Mouse (Mus musculus) forebrain, embryonic 13.5 days (tissue): Measurements from ENCODE around the gene Vinac1. TPM values are rescaled to one million over a fixed set of nuclear protein-coding genes. Genes with fewer than 3 reads are reported as not detected.
"Not testable (repeated sequence)": the region's sequence is repeated elsewhere in the genome, so short reads cannot be mapped to it uniquely, and the experiment has no call there.

Experiments used
- ATAC-seq: fragments of 200-750 bp; cut with Nextera tagmentation; 2 replicates; pipeline ENCODE4 v1.8.0; 2017
- H3K27ac ChIP-seq: fragments of 300-500 bp; sonication (generic); 2 replicates; pipeline ENCODE4 v1.5.1; 2015; ENCODE audit warnings: inconsistent platforms, mild to moderate bottlenecking, moderate library complexity
- H3K27me3 ChIP-seq: fragments of 300-500 bp; sonication (generic); 2 replicates; pipeline ENCODE4 v1.6.1; 2015; ENCODE audit warnings: mild to moderate bottlenecking, inconsistent platforms
- H3K36me3 ChIP-seq: fragments of 300-500 bp; sonication (generic); 2 replicates; pipeline ENCODE4 v1.6.1; 2015; ENCODE audit warnings: mild to moderate bottlenecking, inconsistent platforms; ENCODE audit not compliant: poor library complexity, severe bottlenecking
- H3K4me1 ChIP-seq: fragments of 300-500 bp; sonication (generic); 2 replicates; pipeline ENCODE4 v1.6.1; 2015; ENCODE audit warnings: inconsistent platforms
- H3K4me2 ChIP-seq: fragments of 300-500 bp; sonication (generic); 2 replicates; pipeline ENCODE4 v1.6.1; 2015; ENCODE audit warnings: inconsistent platforms, mild to moderate bottlenecking, moderate library complexity
- H3K4me3 ChIP-seq: fragments of 300-500 bp; sonication (generic); 2 replicates; pipeline ENCODE4 v1.5.1; 2015; ENCODE audit warnings: mild to moderate bottlenecking, inconsistent platforms
- H3K9ac ChIP-seq: fragments of 300-500 bp; sonication (generic); 2 replicates; pipeline ENCODE4 v1.6.1; 2015; ENCODE audit warnings: mild to moderate bottlenecking, inconsistent platforms
- H3K9me3 ChIP-seq: fragments of 300-500 bp; sonication (generic); replicated peaks from 2 replicates; pipeline ENCODE4 v1.6.1; 2016; ENCODE audit warnings: inconsistent platforms
- WGBS: fragments of 180-500 bp; shearing (Covaris S2); methylation state at CpG from one replicate; pipeline ENCODE4 v1.1.7; 2015; 5-methylcytosine and 5-hydroxymethylcytosine counted together
- polyA plus RNA-seq: library from polyadenylated mRNA; unstranded; fragments of >200 nt; fragmentation: Nextera tagmentation; extraction: Ambion mirVana; gene quantifications from 2 replicates; pipeline ENCODE4 v1.2.1, GENCODE M21; 2015

Gene Vinac1
- polyA plus RNA-seq, 1 experiment from 2014 or later = 0.15 TPM

DNA sequence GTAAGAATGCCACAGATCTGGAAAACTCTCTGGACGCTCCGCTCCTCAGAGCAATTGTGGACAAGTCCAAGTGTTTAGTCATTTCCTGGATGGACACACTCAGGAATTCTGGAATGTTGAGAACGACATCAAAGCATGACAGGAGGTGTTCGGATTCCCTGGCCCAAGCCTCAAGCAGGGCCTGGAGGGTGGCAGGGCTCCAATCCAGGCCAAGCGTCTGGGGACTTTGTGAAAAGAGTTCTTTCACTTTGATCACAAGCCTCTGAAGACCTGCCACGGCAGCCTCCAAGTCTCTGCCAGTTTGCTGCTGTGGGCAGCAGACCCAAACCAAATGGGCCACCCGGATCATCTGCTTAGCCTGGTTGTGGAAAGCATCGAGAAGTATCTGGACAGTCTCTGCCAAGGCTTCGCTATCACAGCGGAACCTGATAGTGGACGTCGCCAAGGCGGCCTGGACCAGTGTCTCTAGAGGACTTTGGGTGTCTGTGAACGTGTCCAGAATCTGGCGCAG, 9.5 kb downstream of the Vinac1 start:
- 34% methylated on average over 15 of the region's 15 CpGs for WGBS
- no peaks in the 10 kb centered on the region for H3K36me3 ChIP-seq
- H3K4me2 ChIP-seq = peak overlapping the region; percentile 80
- peak overlapping the region; percentile 46 for H3K4me3 ChIP-seq
- peak overlapping the region; percentile 68 for H3K9ac ChIP-seq
- H3K4me1 ChIP-seq = peaks cover 13% of the 10 kb centered on the region
- peaks cover 38% of the 10 kb centered on the region for H3K27me3 ChIP-seq
- H3K27ac ChIP-seq = no peak overlapping the region
- H3K9me3 ChIP-seq = no peaks in the 10 kb centered on the region
- ATAC-seq = no peak

DNA sequence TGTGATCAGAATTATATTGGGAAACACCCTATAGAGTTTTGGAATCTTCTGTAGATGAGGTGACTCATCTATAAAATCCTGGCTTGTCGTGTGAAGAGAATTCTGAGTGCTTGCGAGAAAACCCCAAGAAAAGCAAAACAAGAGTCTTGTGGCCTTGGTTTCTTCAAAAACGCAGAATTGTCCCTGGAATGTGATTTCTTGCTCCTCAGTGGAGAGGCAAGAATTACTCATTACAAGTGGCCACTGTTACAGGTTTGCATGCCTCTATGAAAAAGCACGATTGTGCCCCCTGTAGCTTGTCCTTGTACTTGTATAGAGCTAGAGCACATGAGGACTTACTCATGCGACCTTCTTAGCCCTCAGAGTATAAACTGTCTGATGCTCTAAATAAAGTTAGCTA, 12.6 kb downstream of the Vinac1 start:
- Histone ChIP-seq H3K27me3 (peaks cover 35% of the 10 kb centered on the region), H3K9ac (no peak overlapping the region), H3K27ac (no peak overlapping the region), H3K36me3 (no peaks in the 10 kb centered on the region), H3K9me3 (no peaks in the 10 kb centered on the region), H3K4me2 (no peak overlapping the region), H3K4me3 (no peak overlapping the region), H3K4me1 (peaks cover 13% of the 10 kb centered on the region)
- WGBS = 85% methylated on average over 5 of the region's 5 CpGs
- ATAC-seq = no peak

DNA sequence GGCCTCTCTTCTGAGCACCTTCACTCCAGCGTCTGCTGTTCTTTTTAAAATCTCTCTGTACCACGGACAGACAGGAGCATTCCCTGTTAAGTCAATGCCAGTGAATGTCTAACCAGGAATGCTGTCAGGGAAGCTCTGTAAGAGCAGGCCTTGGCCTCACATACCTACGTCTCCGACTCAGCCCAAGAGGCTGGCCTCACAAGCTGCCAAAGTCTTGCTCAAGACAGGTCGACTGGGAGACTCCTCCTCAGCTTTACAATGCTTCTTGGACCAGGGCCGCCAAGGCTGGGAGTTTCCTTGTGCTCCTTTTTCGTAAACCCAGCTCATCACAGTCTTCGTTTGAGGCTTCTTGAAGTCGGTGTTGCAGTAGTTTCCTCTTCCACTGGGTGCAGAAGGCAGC, 23.2 kb downstream of the Vinac1 start:
- H3K4me1 ChIP-seq = no peaks in the 10 kb centered on the region
- 79% methylated on average over 9 of the region's 9 CpGs for WGBS
- H3K27me3 ChIP-seq = no peaks in the 10 kb centered on the region
- H3K4me2 ChIP-seq = no peak overlapping the region
- no peak overlapping the region for H3K4me3 ChIP-seq
- no peak for ATAC-seq
- H3K9ac ChIP-seq = no peak overlapping the region
- no peaks in the 10 kb centered on the region for H3K9me3 ChIP-seq
- no peak overlapping the region for H3K27ac ChIP-seq
- H3K36me3 ChIP-seq = no peaks in the 10 kb centered on the region

DNA sequence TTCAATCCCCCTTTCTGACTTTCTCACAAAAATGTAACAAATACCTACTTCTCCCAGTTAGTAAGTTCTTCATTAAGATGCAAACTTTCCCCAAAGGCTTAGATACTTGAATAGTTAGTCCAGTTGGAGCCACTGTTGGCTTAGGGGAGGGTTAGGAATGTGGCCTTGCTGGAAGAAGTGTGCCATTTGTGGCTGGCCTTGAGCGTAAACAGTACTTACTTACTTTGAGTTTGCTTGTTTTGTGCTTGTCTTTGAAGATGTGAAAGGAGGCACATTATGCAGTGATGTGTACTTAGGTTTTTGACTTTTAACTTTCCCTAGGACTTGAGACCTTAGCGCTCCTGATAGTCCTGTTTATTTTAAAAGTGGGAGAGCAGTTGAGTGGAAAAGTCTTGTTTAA, 27.9 kb downstream of the Vinac1 start:
- Histone ChIP-seq H3K27ac (no peak overlapping the region), H3K36me3 (peaks cover 13% of the 10 kb centered on the region), H3K9me3 (no peaks in the 10 kb centered on the region), H3K4me1 (no peaks in the 10 kb centered on the region), H3K27me3 (no peaks in the 10 kb centered on the region), H3K4me2 (no peak overlapping the region), H3K9ac (no peak overlapping the region), H3K4me3 (no peak overlapping the region)
- ATAC-seq = no peak
- 95% methylated on average over 2 of the region's 2 CpGs for WGBS

DNA sequence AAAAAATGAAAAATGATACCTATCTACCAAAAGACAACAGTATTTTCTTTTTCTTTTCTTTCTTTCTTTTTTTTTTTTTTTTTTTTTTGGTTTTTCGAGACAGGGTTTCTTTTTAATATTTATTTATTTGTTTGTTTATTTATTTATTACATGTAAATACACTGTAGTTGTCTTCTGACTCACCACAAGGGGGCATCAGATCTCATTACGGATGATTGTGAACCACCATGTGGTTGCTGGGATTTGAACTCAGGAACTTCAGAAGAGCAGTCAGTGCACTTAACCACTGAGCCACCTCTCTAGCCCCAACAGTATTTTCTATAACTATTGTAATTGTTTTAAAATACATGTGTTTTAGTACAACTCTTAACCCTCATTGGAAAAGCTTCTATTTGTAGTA, 39.1 kb downstream of the Vinac1 start:
- not testable (repeated sequence) for H3K27me3 ChIP-seq, H3K4me2 ChIP-seq, H3K4me1 ChIP-seq, H3K36me3 ChIP-seq, H3K27ac ChIP-seq, ATAC-seq, H3K9ac ChIP-seq, H3K9me3 ChIP-seq, H3K4me3 ChIP-seq
- WGBS = 86% methylated on average over 2 of the region's 2 CpGs

DNA sequence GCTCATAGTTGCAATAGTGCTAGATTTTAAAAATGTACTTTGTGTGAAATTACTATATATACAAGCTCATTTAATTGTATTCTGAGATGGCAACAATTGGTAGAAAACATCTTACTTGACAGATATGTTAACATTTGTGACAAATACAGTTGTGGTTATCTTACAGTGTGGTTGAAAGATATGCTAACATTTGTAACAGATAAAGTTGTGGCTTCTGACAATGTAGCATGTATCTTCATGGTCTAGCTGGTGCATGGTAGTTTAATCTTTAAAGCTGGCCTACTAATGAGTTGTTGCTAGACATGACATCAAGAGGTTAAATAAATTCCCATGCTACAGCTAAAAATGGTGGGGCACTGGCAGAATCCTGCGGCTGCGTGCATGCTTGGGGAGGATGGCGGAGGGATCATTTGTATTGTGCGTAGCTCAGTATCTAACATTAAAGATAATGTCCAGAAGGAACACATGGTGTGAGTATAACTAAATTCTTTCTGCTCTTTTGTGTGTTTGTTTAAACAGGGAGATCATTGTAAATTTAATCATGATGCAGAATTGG, 41.7 kb downstream of the Vinac1 start:
- Histone ChIP-seq H3K27ac (no peak overlapping the region), H3K9ac (no peak overlapping the region)
- 68% methylated on average over 4 of the region's 4 CpGs for WGBS

DNA sequence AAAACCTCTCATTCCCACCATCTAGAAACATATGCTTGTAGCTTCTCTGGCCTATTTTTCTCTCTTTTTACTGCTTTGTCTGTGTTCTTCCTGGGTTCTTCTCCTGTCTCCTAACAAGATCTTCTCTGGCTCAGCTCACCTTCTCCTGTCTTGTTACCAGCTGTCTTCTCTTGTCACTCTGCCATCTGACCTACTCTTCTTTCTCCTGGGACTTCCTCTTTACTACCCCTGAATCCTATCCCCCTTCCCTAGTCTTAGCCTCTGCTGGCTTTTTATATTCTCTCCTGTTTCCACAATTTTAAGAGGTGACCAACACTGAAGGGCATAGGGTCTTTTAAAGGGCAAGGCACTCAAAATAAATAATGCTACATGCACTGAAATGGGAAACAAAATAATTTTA, 43.1 kb downstream of the Vinac1 start:
- no peaks in the 10 kb centered on the region for H3K36me3 ChIP-seq

More for the DNA sequence above, 41.7 kb downstream of the Vinac1 start:
- Histone ChIP-seq H3K36me3 (no peaks in the 10 kb centered on the region), H3K27me3 (no peaks in the 10 kb centered on the region), H3K4me3 (no peak overlapping the region), H3K9me3 (no peaks in the 10 kb centered on the region), H3K4me2 (no peak overlapping the region), H3K4me1 (no peaks in the 10 kb centered on the region)
- no peak for ATAC-seq

DNA sequence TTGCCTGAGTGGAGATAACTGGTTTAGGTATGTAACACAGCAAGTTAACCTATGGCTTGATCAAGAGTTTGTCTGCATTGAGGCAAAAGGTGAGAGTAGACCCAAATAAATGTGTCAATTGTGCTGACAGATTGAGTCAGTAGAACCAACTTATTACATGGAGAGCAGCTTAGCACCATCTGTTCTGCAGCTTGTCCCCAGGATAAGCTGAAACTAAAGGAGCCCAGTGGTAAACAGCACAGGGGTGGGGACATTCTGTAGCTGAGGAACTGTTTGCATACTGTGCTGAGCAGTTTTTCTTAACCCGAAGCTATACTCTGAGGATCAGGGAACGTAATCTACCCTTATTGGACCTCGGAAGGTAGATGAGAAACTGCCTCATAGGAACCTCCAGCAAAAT, 63.2 kb downstream of the Vinac1 start:
- ATAC-seq = no peak
- no peaks in the 10 kb centered on the region for H3K27me3 ChIP-seq
- WGBS = 89% methylated on average over 3 of the region's 3 CpGs

More for the DNA sequence above, 43.1 kb downstream of the Vinac1 start:
- Histone ChIP-seq H3K4me1 (no peaks in the 10 kb centered on the region), H3K9ac (no peak overlapping the region), H3K27me3 (no peaks in the 10 kb centered on the region), H3K4me3 (no peak overlapping the region), H3K4me2 (no peak overlapping the region), H3K27ac (no peak overlapping the region), H3K9me3 (no peaks in the 10 kb centered on the region)
- no peak for ATAC-seq

DNA sequence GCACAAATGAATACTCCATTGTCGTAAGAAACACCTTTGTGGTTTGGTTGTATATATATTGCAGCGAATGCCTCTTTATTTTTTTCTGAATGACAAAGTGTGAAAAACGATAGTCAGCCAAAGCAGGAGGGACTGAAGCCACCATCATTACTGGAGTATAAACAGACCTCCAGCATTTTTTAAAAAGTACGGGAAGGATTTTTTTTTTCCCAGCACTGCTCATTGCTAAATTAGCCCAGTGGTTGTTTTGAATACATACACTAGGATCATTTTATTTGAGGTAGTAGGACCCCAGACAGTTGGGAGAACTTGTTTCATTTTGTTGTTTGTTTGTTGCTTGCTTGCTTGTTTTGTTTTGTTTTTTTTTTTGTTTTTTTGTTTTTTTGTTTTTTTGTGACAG, 72.4 kb downstream of the Vinac1 start:
- ATAC-seq = no peak
- H3K36me3 ChIP-seq = no peaks in the 10 kb centered on the region

More for the DNA sequence above, 63.2 kb downstream of the Vinac1 start:
- no peaks in the 10 kb centered on the region for H3K4me1 ChIP-seq
- H3K9ac ChIP-seq = no peak overlapping the region
- H3K4me2 ChIP-seq = no peak overlapping the region
- H3K9me3 ChIP-seq = no peaks in the 10 kb centered on the region
- H3K4me3 ChIP-seq = no peak overlapping the region
- no peaks in the 10 kb centered on the region for H3K36me3 ChIP-seq
- 0 out of 2 replicates have a peak overlapping the region, but pooled peaks have one; percentile 4 for H3K27ac ChIP-seq

More for the DNA sequence above, 72.4 kb downstream of the Vinac1 start:
- Histone ChIP-seq H3K4me1 (no peaks in the 10 kb centered on the region), H3K9ac (no peak overlapping the region), H3K27ac (no peak overlapping the region), H3K9me3 (no peaks in the 10 kb centered on the region), H3K4me2 (no peak overlapping the region), H3K4me3 (no peak overlapping the region), H3K27me3 (no peaks in the 10 kb centered on the region)
- 78% methylated on average over 4 of the region's 4 CpGs for WGBS

Other genes with a start within 250 kb of the Vinac1 start
- 33.8 and 36.8 TPM in 2 replicates for gene Tmem87b, start 230.1 kb downstream of the Vinac1 start, polyA plus RNA-seq
- gene Fbln7, start 185.2 kb downstream of the Vinac1 start, polyA plus RNA-seq = 1.4 and 1.8 TPM in 2 replicates
- 9.3 and 10.3 TPM in 2 replicates for gene Zc3h8, start 104.1 kb downstream of the Vinac1 start, polyA plus RNA-seq
- gene Zc3h6, start 80.8 kb downstream of the Vinac1 start, polyA plus RNA-seq = 3.7 and 4.4 TPM in 2 replicates
- gene Gm10762, start 80.4 kb downstream of the Vinac1 start, polyA plus RNA-seq = 24.1 and 24.8 TPM in 2 replicates
- gene Ttl, start 17.8 kb upstream of the Vinac1 start, polyA plus RNA-seq = 21.9 and 23.4 TPM in 2 replicates
- 20.4 and 20.6 TPM in 2 replicates for gene Polr1b, start 52.8 kb upstream of the Vinac1 start, polyA plus RNA-seq
- gene Chchd5, start 81.5 kb upstream of the Vinac1 start, polyA plus RNA-seq = 26.9 and 27.2 TPM in 2 replicates
- gene Slc20a1, start 150.6 kb upstream of the Vinac1 start, polyA plus RNA-seq = 57.2 and 59.8 TPM in 2 replicates
- gene Ckap2l, start 249.0 kb upstream of the Vinac1 start, polyA plus RNA-seq = 41.1 and 41.6 TPM in 2 replicates